Mouse (Mus musculus) hematopoietic stem cell, adult 5-6 weeks (primary cell): ENCODE measurements around the gene Rbm34. TPM values are rescaled to one million over a fixed set of nuclear protein-coding genes. Genes with fewer than 3 reads are reported as not detected.
A peak's percentile ranks its signal among the peaks of the same experiment; 100 is the strongest.
"Not testable (repeated sequence)": the region's sequence is repeated elsewhere in the genome, so short reads cannot be mapped to it uniquely, and the experiment has no call there.

Source experiments
- ATAC-seq, 2 experiments: fragments of 125-278 bp in 1 of 2; replicated peaks in 1 of 2; 2 replicates each; pipeline ENCODE4 v1.8.0; 2016 to 2017; ENCODE audit warnings: inconsistent platforms in 2 of 2, mild to moderate bottlenecking in 2 of 2, moderate number of reproducible peaks in 2 of 2, low read depth in 1 of 2, moderate TSS enrichment in 1 of 2; ENCODE audit not compliant: low FRiP score in 2 of 2, poor library complexity in 2 of 2, severe bottlenecking in 2 of 2, insufficient read depth in 1 of 2, low TSS enrichment in 1 of 2
- total RNA-seq: library from RNA; stranded (forward); fragments of 172-1452, 232-1000 nt; gene quantifications from 2 replicates; pipeline ENCODE4 v1.2.3, GENCODE M21; 2017

The Rbm34 gene
- total RNA-seq = 49.8 and 56.7 TPM in 2 replicates

DNA sequence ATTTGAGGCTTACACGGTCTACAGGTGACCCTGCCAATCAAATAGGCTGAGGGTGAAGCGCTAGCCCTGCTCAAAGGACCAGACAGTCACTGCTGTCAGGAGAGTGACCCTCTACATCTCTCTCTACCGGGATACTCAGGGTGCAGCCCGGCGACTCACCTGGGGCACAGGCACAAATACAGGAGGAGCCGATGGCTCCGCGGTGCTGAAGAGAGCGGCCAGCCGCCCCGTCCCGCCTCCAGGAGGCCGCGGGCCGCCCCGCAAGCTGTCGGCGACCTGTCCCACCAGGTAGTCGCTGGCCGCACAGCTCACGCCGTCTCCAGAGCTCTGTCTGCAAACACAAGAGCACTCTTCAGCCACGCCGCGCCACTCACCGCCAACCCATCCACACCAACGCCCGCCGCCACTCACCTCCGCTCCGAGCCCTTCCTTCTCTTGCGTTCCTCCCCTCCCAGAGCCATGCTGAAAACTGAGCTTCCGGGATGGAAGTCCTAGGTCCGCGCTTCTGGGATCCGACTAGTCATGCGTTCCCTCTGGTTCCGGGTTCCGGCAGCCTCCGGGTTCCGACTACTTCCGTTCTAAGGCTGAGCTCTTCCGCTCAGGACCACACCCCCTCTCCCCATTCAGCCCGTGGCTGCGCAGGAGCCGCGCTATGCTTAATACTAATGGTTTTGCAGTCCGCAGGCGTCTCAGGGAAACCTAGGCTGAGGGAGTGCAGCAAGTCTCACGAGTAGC lies at the start of gene Rbm34:
Gene Rbm34, minus strand, starts transcription at position 493 of the 735 bp plus-strand sequence.
- ATAC-seq = peak; percentile 97 to 100

DNA sequence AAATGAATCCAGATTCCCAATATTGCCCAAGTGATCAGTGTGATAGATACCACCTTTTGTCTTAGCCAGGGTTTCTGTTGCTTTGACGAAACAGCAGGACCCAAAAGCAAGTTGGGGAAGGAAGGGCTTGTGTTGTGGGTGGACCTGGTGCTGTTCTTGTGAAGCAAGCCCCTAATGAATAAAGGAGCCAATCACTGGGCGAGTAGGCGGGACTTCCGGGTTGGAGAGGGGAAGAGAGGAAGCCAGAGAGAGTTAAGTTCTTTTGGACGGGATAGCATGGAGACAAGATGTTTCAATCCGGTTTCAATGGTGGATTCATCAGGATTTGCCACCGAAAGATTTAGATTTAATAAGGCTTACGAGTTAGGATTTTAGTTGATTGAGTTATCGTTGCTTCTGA lies 40.8 kb upstream of the Rbm34 start:
- no peak for ATAC-seq

DNA sequence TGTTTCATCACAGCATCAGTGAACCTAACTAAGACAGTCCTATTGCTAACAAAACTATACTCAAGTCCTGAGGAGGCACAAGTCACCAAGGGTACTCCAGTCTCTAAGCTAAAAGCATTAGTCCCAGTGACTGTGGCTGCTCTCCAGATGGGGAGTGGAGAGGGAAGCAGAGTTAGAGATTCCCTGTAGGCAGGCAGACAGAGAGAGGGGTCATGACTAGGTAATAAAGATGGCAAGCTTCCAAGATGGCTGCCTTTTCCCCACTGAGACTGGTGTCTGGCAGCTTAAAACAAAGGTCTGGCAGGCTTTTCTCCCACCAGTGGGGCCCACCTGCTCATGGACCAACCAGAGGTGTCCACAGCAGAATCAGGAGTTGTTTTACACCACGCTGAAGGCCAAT lies 23.6 kb upstream of the Rbm34 start:
- ATAC-seq = no peak

DNA sequence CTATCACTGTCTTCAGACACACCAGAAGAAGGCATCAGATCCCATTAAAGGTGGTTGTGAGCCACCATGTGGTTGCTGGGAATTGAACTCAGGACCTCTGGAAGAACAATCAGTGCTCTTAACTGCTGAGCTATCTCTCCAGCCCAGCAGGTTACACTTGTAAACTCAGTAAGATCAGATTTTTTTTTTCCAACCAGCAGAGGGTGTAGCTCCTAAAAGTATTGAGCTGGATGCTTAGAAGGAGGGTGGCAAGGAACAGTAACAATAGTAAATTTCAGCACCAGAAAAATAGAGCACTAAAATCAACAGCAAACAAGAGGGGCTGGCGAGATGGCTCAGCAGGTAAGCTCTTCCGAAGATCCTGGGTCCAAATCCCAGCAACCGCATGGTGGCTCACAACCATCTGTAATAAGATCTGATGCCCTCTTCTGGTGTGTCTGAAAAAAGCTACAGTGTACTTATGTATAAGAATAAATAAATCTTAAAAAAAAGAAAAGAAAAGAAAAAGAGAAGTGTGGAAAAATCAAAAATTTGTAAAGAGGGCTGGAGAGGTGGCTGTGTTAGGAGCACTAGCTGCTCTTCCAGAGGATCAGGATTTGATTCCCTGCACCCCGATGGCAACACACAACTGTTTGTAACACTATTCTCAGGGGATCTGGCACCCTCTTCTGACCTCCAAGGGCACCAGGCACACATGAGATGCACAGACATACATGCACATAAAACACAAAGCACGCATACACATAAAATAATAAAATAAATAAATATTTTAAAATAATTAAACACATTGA lies 18.7 kb upstream of the Rbm34 start:
- ATAC-seq = no peak

DNA sequence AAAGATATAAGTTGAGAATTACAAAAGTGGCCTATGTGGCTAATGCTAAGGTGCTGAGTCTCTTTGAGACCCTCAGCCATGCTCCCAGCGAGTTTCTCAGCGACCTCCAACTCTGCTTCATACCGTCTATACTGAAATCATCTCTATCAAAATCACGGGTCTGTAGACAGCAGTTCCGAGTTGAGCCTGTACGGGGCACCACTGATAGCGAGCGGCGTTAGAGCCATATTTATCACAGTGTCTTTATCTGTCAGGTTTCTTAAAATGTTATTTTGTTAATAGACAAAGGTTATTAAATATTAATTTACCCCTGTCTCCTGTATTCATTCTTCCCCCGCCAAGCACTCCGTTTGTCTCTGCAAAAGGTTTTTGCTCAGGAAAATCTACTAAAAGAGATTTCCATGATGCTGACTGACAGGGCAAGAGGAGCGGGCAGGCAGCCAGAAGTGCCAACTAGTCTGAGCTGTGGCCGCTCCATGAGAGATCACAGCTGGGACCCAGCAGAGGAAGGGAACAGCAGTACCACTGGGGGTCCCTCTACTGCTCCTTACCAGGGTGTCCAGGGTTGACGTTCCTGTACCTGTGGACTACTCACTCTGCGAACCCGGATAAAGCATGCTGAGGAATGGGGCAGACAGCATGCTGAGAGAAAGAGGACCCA lies 17.6 kb upstream of the Rbm34 start:
- no peak for ATAC-seq

DNA sequence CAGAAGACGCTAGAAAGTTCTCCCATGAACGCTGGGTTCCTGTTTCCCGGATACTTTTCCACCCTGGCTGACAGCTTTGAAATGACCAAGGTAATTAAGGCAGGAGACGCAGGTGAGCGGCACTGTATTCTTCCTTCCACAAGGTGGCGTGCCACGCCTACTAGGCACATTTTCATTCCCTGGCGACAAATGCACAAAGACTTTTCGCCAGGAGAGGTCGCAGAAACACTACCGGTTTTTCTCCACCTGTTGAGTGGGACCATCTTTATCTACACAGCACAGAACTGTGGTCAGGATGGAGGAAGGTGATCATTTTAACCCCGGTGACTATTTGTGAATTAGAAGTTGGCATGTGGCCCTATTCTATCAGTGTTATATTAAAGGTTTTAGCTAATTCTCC lies 15.6 kb upstream of the Rbm34 start:
- peak; percentile 81 to 92 for ATAC-seq

DNA sequence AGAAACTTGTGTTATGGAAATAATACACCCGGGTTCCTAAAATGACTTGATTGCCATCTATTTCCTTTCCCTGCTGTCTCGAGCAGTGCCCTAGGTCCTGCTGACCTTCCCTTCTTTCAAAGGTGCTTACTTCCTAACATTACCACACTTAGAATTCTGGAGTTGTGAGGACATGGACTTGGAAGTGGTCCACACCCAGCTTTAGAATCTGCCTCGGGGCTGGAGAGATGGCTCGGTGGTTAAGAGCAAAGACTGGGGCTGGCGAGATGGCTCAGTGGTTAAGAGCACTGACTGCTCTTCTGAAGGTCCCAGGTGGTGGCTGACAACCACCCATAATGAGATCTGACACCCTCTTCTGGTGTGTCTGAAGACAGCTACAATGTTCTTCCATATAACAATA lies 9.2 kb upstream of the Rbm34 start:
- ATAC-seq = no peak

DNA sequence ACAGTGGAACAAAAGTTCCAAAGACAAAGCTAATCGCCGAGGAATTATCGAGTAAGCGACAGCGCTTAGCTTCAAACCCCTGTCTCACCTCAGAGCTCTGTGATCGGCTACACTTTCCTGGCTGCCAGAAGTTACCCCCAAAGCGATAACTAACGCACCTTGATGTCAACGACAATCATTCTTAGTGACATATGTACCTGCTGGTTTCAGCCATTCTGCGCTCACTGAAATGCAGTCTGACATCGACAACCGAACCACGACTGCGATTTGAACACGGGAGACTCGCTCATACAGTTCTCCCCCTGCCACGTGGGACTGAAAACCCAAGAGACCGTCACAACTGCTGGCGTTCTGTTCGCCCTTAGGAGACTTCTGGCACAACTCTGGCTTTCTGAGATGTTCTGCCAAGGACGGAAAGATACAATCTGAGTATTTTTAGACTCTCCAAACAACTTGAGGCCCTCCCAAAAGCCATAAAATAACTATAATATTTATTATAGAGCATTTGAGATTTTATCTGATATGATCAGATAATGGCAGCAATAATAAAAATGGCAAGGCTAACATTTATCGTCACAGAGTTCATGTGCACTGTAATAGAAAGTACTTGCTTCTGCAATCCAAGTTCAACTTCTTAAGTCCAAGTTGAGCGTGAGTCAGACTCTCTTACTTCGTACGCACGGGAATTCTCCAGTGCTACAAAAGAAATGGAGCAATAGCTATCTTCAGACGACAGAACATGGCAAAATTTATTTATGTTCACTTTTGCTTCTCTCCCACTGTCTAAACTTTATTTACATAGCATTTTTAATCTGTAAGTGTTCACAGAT lies 8.4 kb upstream of the Rbm34 start:
- peak in 1 of 2 experiments; percentile 39; a peak in 2 of 4 replicates for ATAC-seq

DNA sequence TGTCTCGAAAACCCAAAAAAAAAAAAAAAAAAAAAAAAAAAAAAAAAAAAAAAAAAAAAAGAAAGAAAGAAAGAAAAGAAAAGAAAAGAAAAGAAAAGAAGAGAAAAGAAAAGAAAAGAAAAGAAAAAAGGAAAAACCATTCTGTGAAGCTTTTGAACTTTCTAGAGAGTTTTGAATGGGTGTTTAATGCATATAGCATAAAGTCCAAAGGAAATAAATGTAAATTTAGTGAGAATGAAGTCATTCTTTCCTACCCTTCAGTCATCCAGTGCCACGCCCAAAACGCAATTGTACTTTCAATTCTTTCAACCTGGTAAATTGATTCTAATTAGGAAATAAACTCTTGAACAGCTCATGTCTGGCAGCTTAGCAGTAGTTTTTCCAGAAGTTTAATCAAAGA lies 7.7 kb upstream of the Rbm34 start:
- not testable (repeated sequence) for ATAC-seq

DNA sequence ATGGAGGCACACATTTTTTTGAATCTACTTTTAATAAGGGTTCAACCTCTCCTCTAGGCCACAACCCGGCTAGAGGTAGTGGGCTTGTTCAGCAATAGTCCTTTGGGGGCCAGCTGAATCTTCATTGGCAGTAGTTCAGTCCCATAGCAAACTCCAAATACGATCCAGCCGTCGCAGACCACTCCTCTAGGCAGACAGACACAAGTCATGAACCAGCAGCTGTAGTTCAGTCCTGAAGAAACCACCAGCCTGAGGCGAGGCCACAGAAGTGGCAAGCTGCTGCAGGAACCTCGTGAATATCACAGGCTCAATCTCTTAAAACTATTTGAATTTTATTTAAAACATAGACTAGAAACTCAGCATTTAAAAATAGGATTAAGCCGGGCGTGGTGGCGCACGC lies 7.2 kb upstream of the Rbm34 start:
- ATAC-seq = no peak

DNA sequence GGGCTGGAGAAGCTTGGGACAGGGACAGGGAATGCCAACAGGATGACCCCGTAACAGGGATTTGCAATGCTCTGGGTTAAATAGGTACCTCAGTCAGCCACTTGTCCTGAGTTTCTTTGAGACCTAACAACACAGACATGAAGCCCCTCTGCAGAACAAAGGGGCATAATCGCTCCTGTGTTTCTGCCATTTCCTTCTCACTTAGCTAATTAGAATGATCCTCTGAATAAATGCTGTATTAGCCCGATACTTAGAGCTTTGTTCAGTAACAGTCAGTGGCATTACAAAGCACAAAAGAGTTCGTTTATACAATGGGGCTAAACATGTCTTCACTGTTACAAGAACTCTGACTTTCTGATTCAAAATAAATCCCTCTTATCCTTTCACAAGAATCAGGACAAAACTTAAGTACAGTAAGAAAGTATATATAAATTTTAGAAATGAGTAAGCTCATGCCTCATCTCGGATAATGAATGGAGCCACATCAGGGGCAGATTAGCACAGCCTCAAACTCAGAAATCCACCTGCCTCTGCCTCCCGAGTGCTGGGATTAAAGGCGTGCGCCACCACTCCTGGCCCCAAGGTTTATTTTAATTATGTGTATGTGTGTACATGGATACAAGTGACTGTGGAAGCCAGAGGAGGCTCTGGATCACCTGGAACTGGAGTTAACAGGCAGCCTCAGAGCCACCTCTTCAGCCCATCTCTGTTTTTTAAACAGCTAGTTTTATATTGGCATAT lies 5.9 kb upstream of the Rbm34 start:
- ATAC-seq = no peak

DNA sequence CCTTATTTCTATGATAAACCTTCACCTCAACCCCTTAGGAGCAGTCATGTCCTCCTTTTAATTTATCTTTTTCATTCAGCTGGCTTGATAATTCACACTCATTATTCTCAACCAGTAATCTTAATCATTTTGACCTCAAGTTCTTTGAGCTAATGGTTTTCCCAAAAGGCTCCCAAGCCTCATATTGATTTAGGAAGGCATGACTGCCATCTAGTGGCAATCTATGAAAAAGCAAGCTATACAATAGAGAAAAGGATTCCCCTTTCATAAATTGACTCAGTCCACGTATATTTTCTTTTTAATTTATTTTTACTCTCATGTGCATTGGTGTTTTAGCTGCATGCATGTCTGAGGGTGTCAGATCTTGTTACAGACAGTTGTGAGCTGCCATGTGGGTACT lies 4.8 kb upstream of the Rbm34 start:
- no peak for ATAC-seq

DNA sequence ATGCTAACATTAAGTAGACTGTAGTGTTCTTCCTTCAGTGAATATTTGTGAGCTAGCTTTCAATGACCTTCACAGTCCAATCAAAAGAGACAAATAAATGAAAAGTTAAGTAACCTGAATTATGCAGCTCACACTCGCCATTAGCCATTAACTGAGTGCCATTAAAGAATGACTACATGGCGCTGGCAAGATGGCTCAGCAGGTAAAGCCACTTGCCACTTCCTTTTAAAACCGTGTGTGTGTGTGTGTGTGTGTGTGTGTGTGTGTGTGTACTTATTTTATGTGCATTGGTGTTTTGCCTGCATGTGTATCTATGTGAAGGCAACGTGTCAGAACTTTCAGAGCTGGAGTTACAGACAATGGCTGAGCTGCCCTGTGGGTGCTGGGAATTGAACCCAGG lies 3.6 kb upstream of the Rbm34 start:
- ATAC-seq = no peak

DNA sequence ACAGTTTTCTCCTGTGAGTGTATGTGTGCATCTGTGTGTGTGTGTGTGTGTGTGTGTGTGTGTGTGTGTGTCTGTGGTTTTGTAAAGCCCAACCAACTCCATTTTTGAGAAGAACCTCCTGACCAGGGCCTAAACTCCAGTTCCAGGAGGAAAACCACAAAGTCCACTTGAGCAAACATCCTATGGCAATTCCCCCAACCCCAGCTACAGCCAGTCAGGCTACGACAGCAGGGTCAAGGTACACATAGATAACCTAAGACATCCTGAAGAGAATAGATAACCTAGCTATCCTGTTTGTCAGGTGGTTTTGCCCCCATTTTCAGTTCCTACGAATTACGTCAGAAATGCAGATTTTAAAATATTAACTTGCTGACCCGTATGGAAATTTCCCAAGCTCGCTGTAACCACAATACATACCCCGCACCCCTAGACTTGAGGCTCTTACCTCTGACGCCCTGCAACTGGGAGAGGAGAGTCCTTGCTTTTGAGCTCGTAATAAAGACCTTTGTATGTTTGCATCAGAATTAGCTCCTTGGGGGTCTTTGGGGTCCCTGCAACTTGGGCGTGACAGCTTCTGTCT lies 2.9 kb upstream of the Rbm34 start:
- peak in 1 of 2 experiments; percentile 4; a peak in 1 of 4 replicates for ATAC-seq

DNA sequence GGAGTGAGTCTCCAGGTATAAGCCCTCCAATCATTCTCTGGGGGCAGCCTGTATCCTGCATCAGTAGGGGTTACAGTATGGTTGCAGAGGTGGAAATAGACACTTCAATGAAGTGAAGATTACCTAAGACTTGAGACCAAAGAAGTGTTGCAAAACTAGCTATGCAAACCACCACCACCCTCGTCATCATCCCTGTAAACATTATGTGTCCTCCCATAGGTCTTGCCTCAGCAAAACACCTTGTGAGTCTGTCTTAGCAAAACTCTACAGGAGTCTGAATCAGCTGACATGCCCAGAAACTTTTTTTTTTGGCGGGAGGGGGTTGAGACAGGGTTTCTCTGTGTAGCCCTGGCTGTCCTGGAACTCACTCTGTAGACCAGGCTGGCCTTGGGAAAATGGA lies 1.8 kb upstream of the Rbm34 start:
- no peak; a peak in 1 of 4 replicates for ATAC-seq

DNA sequence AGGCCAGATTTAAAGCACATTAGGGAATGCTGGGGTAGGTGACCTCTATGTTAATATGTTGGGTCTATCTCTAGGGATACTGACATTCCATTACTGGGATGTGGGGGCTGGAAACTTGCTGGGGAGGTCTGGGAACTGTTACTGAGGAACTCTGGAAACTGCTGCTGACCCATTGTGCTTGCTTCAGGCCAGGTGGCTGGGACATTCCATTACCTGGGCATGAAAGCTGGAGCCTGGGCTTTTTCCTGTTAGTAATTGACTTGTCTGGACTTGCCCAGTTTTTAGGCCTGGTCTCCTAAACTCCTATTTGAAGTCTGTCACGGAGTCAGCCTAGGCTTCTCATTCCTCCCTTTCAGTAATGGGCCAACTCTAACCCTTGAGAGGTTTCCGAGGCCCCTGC lies 1.2 kb upstream of the Rbm34 start:
- ATAC-seq = no peak

DNA sequence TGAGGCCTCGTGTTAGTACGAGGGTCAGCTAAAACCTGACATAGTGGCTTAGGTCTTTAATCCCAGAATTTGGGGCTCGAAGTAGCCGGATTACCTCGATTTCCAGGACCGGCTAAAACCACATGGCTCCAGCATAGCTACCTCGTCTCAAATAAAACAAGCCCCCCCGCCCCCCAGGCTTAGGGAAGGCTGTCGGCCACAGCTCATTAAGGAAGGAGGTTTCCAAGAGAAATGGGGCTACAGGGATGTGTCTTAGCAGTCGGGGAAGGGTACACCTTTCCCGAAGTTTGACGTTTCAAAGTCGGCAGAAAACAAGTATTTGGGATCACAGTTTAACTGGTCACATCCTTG lies 418 bp upstream of the Rbm34 start:
- ATAC-seq = no peak; a peak in 1 of 4 replicates
